Mouse (Mus musculus) adrenal gland, postnatal 14 days (tissue): ENCODE results near the gene Abat. TPM values are rescaled to one million over a fixed set of nuclear protein-coding genes. Genes with fewer than 3 reads are reported as not detected.

Source experiments
- DNase-seq: peaks from one replicate; pipeline ENCODE4 v3.0.0; 2021; ENCODE audit warnings: mixed read lengths
- total RNA-seq: library from RNA; stranded (reverse); gene quantifications from 2 replicates; pipeline ENCODE4 v1.2.3, GENCODE M21; 2021

Abat gene
- total RNA-seq, 1 experiment from 2014 or later = 49.6 TPM

DNA sequence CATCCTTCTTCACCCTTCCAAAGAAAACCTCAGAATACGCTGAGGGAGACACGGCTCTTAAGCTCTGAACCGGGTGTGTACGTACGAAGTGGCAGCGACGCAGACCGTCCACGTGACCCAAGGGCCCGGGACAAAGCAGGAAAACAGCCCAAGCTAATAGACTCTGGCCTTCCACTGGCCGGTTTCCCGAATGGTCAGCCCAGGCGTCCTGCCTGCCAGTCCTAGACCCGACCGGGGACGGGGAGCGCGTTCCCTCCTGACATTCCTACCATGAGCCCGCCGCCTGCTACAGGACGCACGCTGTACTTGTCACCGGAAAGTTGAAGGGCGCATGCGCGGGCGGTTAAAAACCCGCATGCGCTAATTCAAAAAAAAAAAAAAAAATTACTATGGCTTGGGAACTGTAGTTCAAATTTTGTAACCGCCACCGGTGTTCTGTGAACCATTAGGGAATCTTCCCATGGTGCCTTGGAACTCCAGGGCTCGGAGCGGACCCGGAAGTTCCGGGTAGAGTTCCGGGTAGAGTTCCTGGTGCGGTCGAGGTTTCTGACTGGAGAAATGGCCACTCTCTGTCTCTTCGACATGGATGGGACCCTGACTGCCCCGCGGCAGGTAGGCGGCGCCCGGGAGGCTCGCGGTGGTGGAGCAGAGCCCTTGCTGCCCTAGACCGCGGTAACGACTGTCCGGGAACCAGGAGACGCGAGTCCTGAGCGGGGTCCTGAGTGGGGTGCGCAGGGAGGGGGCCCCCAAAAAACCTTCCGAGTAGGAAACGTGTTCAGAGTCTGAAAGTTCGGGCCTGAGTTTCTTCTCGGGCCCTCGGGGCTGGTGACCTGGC is 124.2 kb downstream of the Abat start, which contains the start of the genes Pmm2 and Tmem186:
Pmm2 (plus strand) TSS at position 458 of the 835 bp plus-strand sequence.
Tmem186 (minus strand) TSS at position 496 of the 835 bp plus-strand sequence.
- peak; percentile 89 for DNase-seq

DNA sequence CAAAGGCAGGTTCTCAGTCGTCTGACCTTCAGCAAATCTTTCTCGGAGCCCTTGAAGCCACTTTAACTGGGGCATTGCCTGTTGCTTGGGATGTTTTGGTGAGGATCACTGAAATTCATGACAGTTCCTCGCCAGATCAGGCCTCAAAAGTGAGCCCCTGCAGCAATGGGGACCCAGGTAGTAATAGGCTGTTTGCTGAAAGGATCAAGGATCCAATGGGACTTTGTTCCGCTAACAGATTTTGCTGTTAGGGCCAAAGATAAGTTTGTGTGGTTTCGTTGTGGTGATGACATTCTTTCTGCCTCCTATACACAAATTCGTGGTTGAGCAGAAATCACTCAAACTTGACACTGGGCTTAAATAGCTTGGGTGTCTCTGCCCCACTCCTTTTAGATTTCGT is 124.9 kb downstream of the Abat start:
- DNase-seq = no peak

DNA sequence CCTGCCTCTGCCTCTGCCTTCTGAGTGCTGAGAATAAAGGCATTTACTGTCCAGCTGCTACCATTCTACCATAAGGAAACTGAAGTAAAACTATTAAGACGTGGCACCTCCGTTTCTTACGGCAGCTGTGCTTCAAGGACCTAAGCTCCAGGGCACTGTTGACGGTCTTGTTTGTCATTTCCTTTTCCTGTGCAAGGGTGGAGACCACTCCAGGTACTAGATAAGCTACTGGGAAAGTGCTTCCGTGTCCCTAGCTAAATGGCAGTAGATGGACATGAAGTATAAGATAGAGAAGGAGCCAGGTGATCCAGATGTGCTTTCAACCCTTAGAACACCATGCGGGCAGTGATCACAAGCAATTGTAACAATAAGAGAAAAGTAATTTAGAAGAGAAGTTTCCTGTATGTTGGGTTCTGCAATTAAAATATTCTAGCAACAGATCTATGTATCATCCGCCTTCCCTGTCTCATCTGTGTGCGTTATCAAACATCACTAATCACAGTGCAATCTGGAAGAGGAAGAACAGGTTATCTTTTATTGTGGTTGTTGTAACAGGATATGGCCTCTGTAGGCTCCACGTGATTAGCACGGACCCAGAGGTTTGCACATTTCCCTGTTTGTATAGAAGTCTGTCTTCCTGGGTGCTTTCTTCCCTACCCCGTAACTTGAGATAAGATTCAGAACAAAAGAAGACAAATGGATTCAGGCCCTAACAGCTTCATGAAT is 126.4 kb downstream of the Abat start:
- DNase-seq = no peak

DNA sequence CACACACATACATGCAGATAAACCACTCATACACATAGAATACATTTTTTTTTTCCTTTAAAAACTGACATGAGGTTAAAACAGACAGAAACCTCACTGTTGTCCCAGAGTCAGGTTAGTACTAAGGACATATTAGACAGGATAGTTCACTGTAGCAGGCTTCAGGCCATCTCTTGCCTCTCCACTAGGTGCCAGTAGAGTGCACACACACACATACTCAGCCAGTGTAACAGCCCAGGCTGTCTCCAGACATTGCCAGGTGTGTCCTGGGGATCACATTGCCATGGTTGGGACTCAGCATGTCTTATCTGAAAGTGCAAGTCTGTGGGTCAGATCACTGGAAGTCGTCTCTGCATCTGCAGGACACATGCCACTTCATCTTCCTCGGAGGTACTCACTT is 130.6 kb downstream of the Abat start:
- DNase-seq = peak; percentile 60

DNA sequence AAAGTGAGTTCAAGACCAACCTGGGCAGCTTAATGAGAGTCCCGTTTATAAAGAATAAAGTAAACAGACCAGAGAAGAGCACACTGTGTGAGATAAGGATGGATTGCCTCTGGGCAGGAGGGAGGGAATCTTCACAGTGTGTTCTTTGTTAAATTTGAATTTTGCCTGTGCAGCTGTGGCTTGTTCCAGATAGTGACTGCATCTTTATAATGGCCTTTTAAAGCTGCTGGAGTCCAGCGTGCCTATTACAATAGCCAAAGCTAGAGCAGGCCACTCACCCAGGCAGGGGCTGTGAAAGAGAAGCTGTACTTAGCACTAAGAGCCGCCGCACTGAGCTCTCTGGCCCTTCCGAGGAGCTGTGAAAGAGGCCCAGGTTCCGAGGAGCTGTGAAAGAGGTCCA is 132.3 kb downstream of the Abat start:
- no peak for DNase-seq

DNA sequence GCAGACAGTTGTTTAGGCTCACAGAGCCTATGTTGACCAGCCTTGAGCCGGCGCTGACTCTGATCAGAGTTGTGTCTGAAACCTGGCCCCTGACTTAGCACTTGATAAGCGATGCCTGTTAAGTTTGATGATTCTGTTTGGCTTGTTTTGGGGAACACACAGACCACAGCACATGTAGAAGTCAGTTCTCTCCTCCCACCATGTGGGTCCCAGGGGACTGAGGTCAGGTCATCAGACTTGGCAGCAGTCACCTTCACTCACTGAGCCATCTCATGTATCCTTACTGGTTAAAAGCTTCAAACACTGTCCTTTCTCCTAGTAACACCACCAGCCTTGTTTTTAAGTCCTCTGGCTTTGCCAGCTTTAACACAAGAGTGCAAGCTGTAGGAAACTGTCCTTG is 136.8 kb downstream of the Abat start:
- DNase-seq = peak; percentile 51

DNA sequence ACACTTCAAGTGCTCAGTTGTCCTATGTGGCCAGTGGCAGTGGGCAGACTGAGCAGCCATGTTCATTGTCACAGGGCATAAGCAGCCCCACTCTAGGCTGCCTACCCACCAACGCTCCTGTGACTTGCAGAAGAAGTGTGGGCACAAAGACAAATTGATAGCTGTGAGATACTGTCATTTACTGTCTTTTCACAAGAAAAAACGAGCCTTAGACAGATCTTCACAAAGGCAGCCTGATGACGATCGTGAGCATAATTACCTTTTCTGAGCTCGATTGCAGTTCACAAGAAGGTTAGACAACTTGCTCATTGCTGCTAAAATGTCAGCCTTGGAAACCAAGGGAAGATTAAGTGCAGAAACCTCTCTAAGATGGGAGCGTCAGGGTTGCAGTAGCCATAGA is 141.9 kb downstream of the Abat start:
- DNase-seq = no peak

DNA sequence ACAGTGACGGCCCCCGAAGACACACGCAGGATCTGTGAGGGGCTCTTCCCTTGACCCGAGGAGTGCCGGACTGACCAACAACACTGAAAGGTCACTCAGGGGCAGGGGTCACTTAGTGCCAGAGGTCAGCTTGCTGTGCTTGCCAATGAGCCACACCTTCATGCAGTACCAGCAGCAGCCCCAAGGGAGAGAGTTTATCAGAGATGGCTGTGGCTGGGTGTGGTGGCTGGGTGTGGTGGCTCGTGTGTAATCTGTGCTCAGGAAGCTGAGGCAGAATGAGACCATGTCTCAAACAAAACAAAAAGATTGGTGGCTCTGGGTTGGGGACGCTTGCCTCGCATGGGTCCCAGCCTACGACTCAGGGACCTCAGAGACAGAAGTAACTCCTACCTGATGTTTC is 142.4 kb downstream of the Abat start:
- no peak for DNase-seq

DNA sequence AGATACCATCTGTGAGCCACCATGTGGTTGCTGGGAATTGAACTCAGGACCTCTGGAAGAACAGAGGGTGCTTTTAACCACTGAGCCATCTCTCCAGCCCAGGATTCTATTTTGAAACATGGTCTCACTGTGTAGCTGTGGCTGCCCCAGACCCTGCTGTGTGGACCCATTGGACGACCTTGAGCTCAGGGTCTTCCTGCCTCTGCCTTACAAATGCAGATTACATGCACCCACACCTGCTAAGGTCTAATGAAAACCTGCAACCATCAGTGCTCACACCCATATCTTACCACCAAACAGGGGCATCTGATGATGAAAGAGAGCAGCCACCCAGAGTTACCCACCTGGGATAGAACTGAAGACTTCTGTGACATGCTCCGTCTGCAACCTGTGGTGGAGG is 143.0 kb downstream of the Abat start:
- no peak for DNase-seq

DNA sequence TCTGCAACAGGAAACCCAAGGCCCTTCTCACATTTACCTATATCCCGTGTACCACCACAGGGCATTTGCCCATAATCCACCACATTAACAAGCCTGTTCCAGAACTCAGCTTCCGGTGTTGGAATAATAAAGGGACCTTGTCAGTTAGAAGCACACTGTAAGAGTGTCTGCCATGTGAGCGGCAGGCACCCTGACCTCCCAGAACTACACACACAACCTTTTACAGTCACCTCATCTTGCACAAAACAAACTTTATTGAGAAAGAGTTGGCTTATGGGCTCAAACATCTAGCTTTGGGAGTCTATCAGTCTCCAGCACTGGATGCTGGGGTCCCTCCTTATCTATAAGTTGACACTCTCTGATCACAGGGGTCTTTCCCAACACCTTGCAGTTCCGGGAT is 145.1 kb downstream of the Abat start:
- DNase-seq = no peak

DNA sequence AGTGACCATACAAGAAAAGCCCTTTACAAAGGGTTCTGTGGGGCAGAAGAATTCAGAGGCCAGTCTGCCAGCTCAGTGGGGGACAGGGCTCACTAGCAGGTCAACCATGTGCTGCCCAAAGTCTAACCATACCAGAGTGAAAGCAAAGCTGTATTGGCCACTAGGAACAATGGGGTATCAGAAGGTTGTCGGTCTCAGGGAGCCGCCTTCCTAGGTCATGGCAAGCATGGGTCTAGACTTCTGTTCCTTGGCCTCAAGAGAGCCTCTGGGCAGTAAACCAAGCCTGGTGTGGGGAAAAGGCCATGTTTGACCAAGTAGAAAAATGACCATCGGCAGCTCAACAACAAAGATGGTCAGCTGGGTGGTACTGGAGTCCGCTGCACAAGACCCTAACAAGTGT is 145.5 kb downstream of the Abat start:
- peak; percentile 79 for DNase-seq

DNA sequence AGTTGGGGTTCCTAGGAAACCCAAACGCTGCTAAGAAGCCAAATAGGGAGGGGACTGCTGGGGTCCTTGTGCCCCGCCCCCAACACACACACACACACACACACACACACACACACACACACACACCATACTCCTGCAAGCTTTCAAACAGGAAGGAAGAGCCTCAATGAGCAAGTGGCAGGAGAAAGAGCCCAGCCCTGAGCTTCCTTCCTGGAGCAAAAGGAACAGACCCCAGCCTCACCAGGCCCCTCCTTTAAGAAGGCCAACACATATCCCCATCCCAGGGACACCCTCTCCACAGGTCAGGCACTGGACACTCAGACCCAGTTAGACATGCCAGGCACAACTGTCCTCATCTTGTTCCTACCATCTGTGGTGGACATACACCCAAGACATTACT is 149.8 kb downstream of the Abat start:
- DNase-seq = no peak

DNA sequence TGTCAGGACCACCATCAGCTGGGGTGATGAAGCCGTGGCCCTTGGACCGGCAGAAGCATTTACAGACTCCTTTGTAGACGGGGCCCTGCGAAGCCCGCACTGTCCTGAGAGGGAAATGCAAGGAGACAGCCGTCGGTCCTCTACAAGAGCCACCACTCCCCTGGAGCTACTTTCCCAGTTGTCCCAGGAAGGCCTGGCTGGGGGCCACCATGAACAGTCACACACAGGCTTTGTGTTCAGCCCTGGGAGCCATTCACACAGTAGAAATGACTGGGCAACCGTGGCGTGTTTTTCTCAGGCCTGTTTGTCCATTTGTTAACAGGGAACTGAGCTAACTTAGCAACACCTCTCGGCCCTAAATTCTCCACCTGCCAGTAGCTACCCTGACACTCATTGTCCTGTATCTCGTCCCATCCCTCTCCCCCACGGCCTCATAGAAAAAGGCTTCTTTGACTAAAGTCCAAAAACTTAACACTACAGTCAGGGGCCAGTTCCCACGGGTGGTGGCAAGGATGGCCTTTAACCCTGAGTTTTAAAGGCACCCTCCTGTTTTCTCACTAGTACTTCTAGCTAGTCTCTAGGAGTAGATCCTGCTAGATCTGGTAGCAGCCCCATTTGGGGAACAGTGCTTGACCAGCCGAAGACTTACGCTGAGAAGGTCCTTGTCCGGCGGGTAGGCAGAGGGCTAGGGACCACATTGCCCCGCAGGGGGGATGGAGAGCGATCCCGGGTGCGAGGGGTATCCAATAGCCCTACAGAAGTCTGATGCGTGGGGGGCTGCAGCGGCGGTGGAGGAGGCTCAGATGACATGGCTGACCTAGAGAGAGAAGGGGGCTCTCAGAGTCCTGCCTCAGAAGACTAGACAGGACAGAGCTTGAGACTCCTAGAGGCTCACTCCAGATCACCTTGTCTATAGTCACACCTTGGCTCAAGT is 150.6 kb downstream of the Abat start:
- no peak for DNase-seq

DNA sequence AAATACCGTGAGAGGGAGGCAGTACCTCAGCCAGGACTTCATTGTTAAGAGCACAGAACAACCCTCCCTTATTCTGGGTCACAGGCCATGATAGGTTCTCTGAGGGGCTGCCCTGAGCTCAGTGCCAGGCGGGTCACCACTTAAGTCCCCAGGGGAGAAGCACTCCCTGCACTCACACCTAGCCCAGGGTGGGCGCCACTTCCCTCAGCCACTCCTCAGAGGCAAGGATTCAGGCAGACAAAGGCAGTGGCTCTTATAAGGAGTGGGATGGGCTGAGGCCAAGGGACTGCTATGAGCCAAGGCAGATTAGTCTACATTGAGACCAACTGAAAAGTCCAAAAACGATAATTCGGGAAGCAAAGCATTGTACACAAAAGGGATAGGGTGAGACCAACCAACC is 152.1 kb downstream of the Abat start:
- DNase-seq = no peak

DNA sequence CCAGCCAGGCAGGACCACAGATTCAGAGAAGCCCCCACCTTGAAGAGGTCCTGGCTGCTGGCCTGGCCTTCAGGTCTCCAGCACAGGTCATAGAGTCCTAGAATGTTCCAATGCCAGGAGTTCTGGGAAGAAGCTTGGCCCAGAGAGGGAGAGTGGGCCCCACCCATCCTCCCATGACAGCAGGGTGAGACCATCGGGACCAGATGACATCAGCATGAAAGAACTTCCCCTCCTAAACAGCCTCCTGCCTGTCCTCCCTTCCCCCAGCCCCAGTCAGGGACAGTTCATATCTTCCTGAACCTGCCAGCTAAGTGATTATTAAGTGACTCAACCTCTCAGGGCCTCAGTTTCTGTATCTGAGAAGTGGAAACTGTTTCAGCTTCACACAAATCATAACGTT is 153.2 kb downstream of the Abat start:
- DNase-seq = peak; percentile 69

DNA sequence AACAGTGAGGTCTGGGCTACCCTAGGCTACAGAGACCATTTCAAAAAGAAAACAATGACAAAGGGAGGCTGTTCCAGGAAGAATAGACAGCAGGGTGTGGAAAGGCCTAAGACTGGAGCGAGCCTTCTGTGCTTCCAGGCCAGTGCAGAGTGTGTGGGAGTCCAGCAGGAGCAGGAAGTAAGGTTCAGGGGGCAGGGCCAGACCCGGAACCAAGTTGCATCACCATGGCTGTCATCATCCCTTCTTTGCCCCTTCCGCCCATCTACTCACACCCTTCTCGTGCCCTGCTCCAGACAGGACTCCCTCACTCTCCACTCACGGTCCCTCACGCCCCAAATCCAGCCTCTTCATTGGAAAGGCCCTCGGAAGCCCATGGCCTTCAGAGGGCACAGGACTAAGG is 154.0 kb downstream of the Abat start:
- DNase-seq = no peak

DNA sequence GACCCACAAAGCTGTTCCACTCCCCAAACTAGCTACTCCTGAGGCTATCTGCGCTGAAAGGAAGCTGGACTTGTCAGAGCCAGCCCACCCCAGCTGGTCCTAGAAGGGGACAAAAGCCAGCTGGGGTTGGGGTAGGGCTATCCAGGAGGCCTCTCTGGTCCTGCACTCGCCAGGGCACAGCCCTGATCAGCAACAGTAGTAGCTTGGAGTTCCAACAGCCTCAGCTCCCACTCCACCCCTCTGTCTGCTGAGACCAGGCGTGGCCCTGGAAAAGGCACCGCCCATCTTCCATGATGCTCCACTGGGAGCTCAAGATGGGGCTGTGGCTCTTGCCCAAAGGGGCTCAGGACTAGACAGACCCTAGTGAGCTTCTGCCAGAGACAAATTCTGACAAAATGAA is 154.6 kb downstream of the Abat start:
- DNase-seq = peak; percentile 46

DNA sequence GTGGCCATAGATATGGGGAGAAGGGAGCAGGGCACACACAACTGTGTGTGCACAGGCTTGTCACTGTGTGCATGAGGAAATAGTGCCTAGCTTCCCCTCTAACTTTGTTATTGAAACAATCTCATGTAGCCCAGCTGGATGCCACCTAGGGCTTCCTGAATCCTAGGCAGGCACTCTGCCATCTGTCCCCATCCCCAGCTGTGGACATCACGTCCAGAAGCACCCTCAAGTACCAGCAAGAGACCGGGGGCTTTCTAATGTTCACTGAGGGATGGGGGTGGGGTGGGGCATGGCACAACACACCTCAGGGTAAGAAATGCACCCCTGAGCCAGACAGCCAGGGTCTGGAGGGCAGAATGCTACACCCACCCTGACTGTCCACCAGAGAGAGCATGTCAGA is 155.2 kb downstream of the Abat start:
- no peak for DNase-seq

DNA sequence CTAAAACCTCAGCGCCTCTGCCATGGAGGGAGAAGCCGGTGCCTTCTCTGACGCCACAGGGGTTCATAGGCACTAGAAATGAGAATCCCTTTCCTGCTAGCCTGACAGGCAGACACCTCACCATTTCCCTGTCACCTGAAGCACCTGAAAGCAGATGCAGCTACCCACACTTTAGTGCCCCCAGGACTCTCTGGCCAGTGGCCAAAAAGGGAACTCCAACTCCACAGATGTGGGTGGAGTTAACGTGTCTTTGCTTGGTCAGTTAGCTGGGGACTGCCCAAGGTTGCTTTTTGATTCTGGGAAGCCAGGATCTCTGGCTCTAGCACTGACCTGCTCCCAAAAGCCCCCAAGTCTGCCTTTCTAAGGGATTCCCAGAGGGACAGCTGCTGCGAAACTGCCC is 156.2 kb downstream of the Abat start:
- no peak for DNase-seq

DNA sequence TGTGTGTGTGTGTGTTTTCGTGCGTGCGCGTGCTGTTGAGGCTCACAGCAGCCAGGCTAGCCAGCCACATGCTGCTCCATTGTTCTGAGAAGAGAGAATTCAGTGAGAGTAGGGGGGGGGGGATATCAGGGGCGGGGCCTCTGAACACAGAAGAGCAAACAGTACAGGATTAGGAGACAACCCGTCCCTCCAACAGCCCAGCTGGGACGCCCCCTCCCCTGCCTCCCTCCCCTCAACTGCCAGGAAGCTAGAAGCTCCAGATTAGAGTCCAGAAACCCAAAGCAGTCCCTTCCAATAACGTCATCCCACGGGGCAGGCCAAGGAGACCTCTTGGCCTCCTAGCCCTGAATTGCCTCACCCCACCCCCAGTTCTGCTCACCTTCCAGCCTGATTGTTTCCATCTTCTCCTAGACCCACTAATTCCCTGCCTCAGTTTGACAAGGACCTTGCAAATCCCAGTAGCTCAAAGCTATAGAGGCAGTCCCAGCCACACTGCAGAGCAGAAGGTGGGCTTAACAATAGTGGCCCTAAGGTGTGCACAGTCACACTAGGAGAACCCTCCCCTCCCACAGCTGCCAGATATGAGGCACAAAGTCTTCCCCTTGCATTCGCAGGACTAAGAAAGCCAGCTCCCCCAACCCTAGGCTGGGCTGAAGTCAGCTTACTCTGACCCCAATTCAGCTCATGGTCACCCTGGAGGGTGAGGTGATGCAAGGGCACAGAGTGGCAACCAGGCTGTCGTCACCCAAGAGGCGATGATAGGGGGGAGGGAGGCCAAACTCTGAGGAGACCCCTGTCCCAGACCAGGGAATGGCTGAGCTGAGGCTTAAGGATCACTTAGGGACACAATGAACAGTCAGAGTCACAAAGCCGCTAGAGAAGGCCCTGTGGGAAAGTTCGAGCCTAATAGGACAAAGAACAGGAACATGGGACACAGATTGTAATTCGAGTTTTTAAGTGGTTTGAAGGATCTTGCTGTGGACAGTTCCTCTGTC is 157.1 kb downstream of the Abat start:
- DNase-seq = peak; percentile 67
